In genomic region chr17:50813580-50813979, GRCm38 (mm10) we compare ENCODE assay signal across 13 mouse cellular contexts.
"Had no signal": no experiment of that assay in that cellular context is flagged by ENCODE, and none has a peak within 500 bp of the region (broad histone marks: within the 10 kb centered on the region; RNA-seq: fewer than 3 reads in every experiment).

No protein-coding gene starts in this region.

- H3K9ac ChIP-seq: lung, embryonic 14.5 days; midbrain, embryonic 12.5 days; neural tube, embryonic 13.5 days; neural tube, embryonic 15.5 days had no signal

- DNase-seq: lung, adult 18-20 months; lung, postnatal 4 days; right cerebral cortex, adult 18-20 months; right cerebral cortex, postnatal 25 days; right cerebral cortex, postnatal 4 days; spleen, adult 18-20 months; thymus, postnatal 25 days had no signal

- H3K9me3 ChIP-seq: midbrain, embryonic 10.5 days; midbrain, embryonic 12.5 days; neural tube, embryonic 13.5 days; neural tube, embryonic 15.5 days had no signal

- H3K27ac ChIP-seq: midbrain, embryonic 10.5 days; midbrain, embryonic 12.5 days; neural tube, embryonic 13.5 days; neural tube, embryonic 15.5 days had no signal

- H3K4me2 ChIP-seq: lung, embryonic 14.5 days; midbrain, embryonic 12.5 days; neural tube, embryonic 13.5 days; neural tube, embryonic 15.5 days had no signal

- H3K4me1 ChIP-seq: midbrain, embryonic 10.5 days; midbrain, embryonic 12.5 days; neural tube, embryonic 13.5 days; neural tube, embryonic 15.5 days had no signal

- H3K27me3 ChIP-seq: midbrain, embryonic 12.5 days; neural tube, embryonic 13.5 days; neural tube, embryonic 15.5 days had no signal

- H3K36me3 ChIP-seq: midbrain, embryonic 10.5 days; midbrain, embryonic 12.5 days; neural tube, embryonic 13.5 days; neural tube, embryonic 15.5 days had no signal

- H3K4me3 ChIP-seq: midbrain, embryonic 10.5 days; midbrain, embryonic 12.5 days; myocyte; neural tube, embryonic 13.5 days; neural tube, embryonic 15.5 days had no signal
